26 mouse cellular contexts compared by ENCODE assay signal in genomic region chr2:85510376-85510775, GRCm38 (mm10). TPM values are rescaled to one million over a fixed set of nuclear protein-coding genes. Genes with fewer than 3 reads are reported as not detected.
"Had no signal": no experiment of that assay in that cellular context is flagged by ENCODE, and none has a peak within 500 bp of the region (broad histone marks: within the 10 kb centered on the region; RNA-seq: fewer than 3 reads in every experiment).

No protein-coding gene starts in this region.

- DNase-seq: kidney, adult 2 months; kidney, postnatal 36 days; layer of hippocampus, postnatal 36 days; liver; lung, postnatal 14 days; right cerebral cortex, adult 18-20 months; right cerebral cortex, postnatal 14 days; right cerebral cortex, postnatal 4 days; thymus, adult 2 months; thymus, postnatal 14 days; thymus, postnatal 4 days had no signal

- H3K4me3 ChIP-seq: limb, embryonic 10.5 days; limb, embryonic 13.5 days; liver, embryonic 12.5 days; liver, embryonic 15.5 days; lung, embryonic 15.5 days; midbrain, embryonic 12.5 days; midbrain, embryonic 15.5 days; neural tube, embryonic 12.5 days; neural tube, embryonic 15.5 days; stomach, embryonic 15.5 days had no signal

- ATAC-seq: intestine, postnatal 0 days; liver, embryonic 12.5 days; midbrain, embryonic 15.5 days had no signal

- H3K27ac ChIP-seq: kidney, postnatal 0 days; limb, embryonic 10.5 days; limb, embryonic 13.5 days; liver, embryonic 12.5 days; liver, embryonic 15.5 days; lung, embryonic 15.5 days; macrophage; midbrain, embryonic 12.5 days; midbrain, embryonic 15.5 days; neural tube, embryonic 12.5 days; neural tube, embryonic 15.5 days; stomach, embryonic 15.5 days had no signal

- H3K4me2 ChIP-seq: limb, embryonic 13.5 days; liver, embryonic 12.5 days; liver, embryonic 15.5 days; lung, embryonic 15.5 days; midbrain, embryonic 12.5 days; midbrain, embryonic 15.5 days; neural tube, embryonic 12.5 days; neural tube, embryonic 15.5 days; stomach, embryonic 15.5 days had no signal

- H3K27me3 ChIP-seq: limb, embryonic 13.5 days; liver, embryonic 12.5 days; liver, embryonic 15.5 days; lung, embryonic 15.5 days; midbrain, embryonic 12.5 days; midbrain, embryonic 15.5 days; neural tube, embryonic 12.5 days; neural tube, embryonic 15.5 days; stomach, embryonic 15.5 days had no signal

- H3K4me1 ChIP-seq: limb, embryonic 10.5 days; limb, embryonic 13.5 days; liver, embryonic 12.5 days; liver, embryonic 15.5 days; lung, embryonic 15.5 days; midbrain, embryonic 12.5 days; midbrain, embryonic 15.5 days; neural tube, embryonic 12.5 days; neural tube, embryonic 15.5 days; stomach, embryonic 15.5 days had no signal

- H3K36me3 ChIP-seq: limb, embryonic 10.5 days; limb, embryonic 13.5 days; liver, embryonic 12.5 days; liver, embryonic 15.5 days; lung, embryonic 15.5 days; midbrain, embryonic 12.5 days; midbrain, embryonic 15.5 days; neural tube, embryonic 12.5 days; neural tube, embryonic 15.5 days; stomach, embryonic 15.5 days had no signal

- H3K9ac ChIP-seq: limb, embryonic 13.5 days; liver, embryonic 12.5 days; liver, embryonic 15.5 days; lung, embryonic 15.5 days; midbrain, embryonic 12.5 days; midbrain, embryonic 15.5 days; neural tube, embryonic 12.5 days; neural tube, embryonic 15.5 days; stomach, embryonic 15.5 days had no signal

- H3K9me3 ChIP-seq: limb, embryonic 10.5 days; limb, embryonic 13.5 days; liver, embryonic 12.5 days; liver, embryonic 15.5 days; lung, embryonic 15.5 days; midbrain, embryonic 12.5 days; midbrain, embryonic 15.5 days; neural tube, embryonic 12.5 days; neural tube, embryonic 15.5 days; stomach, embryonic 15.5 days had no signal

RNA-seq across cellular contexts. Expression of gene 4833423E24Rik, which starts 8.4 kb away (rescaled TPM):
- total RNA-seq: megakaryocyte, adult 5-6 weeks had no signal
- polyA plus RNA-seq: kidney, adult 2 months; kidney, embryonic 14.5 days; kidney, postnatal 0 days; limb, embryonic 10.5 days; liver, embryonic 12.5 days; liver, embryonic 15.5 days; macrophage; midbrain, embryonic 12.5 days; neural tube, embryonic 12.5 days had no signal
